Mouse (Mus musculus): ENCODE data around the gene Psd4. TPM values are rescaled to one million over a fixed set of nuclear protein-coding genes. Genes with fewer than 3 reads are reported as not detected.

The Psd4 gene
- total RNA-seq, 1 experiment from 2014 or later = 154 TPM

- no peak for ATAC-seq (ENCODE audit: extremely low read depth, insufficient number of reproducible peaks, low FRiP score, poor library complexity, severe bottlenecking)
Observed at GRCm38 (mm10) chr2:24384393-24384792, 17.0 kb downstream of the Psd4 start.

DNA sequence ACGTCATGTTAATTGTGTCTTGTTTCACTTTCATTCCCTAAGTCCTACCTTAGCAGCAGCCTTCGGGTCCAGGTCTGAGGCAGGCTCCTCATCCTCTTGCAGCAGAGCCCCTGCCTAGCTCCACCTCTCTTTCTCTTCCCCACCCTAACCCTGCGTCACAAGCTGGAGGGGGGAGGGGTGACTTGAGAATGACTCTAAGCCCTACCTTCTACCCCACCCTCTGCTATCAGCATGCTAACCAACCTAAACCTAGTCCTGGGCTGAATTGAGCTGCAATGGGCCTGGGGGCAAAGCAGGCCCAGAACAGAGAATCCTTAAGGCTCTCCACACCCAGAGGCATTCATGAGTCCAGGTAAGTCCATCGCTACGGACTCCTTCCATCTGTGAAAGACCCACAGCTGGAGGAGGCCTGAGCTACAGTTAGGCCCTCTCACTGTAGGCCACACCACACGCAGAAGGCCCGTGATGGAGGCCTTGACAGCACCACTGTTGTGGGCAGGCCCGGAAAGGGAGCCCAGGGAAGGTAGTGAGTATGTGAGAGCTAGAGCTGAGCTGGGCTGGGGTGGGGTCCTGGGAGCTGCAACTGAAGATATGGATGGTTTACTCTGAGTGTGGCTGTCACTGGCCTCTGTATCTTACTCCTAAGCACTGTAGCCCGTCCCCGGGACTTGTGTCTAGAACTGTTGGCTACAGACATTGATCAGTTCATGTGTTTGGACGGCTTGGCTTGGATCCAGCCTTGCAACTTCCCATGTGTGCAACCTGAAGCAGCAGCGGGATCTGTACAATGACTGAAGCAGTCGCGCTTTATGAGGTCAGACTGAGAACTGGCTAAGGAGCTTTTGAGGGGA lies 18.0 kb downstream of the Psd4 start:
- ATAC-seq (ENCODE audit: extremely low read depth, insufficient number of reproducible peaks, low FRiP score, poor library complexity, severe bottlenecking) = peak; percentile 59

DNA sequence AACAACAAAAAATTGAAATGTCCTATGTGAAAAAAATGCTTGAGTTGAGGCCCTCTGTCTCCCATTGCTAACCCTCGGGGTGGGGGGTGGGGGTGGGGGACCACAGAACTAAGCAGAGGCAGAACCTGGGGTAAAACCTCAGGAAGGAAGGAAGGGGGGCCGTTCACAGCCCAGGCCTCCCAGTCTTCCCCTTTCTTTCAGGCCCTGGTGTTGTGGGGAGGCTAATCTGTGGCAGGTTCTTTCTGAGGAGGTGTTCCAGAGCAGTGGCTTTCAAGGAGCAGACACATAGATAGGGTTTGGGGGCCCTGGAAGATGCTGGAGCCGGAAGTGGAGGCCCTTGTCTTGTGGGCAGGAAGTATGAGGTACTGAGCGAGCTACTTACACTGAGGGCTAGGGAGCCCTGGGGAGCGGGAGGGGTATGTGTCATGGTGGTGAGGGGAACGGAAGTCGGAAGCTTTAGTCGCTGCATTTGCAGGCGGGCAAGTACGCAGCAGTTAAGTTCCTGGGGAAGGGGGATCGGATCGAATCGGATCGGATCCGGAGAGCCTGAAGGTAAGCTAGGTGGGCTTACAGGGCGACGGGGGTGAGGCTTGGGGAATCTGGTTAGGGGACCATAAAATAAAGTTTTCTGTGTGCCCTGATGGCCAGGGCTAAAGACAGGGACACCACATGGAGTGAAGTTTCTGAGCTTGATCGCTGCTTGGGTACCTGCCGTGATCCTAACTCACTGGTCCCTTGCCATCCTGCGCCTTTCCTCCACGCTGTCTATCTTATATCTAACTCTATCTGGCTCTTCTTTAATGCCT lies 19.0 kb downstream of the Psd4 start:
- peak; percentile 66 for ATAC-seq (ENCODE audit: extremely low read depth, insufficient number of reproducible peaks, low FRiP score, poor library complexity, severe bottlenecking)

GRCm38 (mm10) chr2:24386964-24387320 lies 19.6 kb downstream of the Psd4 start:
- ATAC-seq (ENCODE audit: extremely low read depth, insufficient number of reproducible peaks, low FRiP score, poor library complexity, severe bottlenecking) = no peak

DNA sequence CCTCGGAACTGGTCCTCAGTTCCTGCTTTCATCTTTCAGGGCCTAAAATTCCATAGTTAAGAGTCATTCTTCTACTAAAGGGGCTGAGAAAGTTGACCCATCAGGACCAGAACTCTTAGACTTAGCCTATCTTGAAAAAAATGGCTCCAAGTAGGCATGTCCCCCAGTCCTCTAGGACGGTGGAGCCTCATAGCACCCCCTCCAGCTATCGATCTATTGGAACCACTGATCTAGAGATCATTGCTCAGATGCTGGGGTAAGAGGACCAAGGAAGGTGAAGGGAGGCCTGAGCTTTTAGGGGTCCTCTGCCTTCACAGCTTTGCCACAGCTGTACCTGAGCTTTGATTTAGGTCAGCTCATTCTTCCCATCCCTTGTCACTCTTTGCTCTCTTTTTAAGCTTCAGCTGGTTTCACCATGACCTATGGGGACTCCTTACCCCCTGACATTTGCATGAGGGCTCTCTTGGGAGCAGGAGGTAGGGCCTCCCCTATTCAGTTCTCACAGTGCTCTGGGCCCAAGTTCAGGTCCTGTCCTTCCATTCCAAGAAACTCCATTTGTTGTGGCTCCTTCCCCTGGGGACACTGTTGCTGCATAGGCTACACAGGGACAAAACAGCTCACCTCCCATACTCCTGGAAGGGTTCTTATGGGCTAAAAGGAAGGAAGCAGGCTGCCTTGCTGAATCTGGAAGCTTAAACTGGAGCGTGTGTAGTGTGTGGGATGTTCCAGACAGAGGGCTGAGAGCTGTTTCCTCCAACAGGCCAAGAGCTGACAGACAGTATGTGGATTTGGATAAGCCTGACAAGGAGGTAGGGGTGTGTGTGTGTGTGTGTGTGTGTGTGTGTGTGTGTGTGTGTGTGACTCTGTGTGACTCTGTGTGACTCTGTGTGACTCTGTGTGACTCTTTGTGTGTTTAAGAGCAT lies 20.2 kb downstream of the Psd4 start:
- no peak for ATAC-seq (ENCODE audit: extremely low read depth, insufficient number of reproducible peaks, low FRiP score, poor library complexity, severe bottlenecking)

DNA sequence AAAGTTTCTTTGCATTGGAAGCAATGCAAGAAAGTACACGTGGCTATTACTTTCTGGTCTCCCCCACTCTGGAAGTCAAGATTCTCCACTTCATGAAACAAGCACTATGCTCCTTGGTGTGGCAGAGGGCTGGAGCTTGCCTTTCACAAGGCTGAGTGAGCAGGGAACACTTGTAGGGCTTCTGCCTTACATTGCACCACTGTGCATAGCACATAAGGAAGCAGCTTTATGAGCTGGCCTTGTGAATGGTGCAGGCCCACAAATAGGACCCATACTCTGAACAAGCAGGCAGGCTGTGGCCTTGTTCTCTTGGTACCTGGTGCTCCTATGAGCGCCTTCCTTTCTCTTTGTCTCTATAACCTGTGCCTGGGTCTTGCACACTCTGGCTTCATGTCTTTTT lies 25.9 kb downstream of the Psd4 start:
- ATAC-seq (ENCODE audit: extremely low read depth, insufficient number of reproducible peaks, low FRiP score, poor library complexity, severe bottlenecking) = no peak

DNA sequence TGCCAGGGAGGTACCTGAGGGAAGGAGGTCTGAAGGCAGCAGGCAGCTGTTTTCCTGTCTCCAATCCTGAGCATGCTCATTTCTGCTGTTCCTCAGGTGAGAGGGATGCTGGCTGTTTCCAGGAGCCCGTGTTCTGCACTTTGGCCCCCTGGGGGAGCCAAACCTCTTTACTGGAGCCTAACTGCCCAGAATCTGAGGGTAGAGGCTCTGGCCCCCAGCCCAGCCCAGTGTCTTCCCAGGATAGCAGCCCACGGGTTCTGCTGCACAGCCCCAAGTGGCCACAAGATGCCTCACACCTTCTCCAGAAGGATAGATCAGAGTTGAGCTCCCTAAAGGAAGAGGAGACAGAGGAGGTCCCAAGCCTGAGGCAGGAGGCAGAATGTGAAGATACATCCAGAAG lies 29.7 kb downstream of the Psd4 start:
- no peak for ATAC-seq (ENCODE audit: extremely low read depth, insufficient number of reproducible peaks, low FRiP score, poor library complexity, severe bottlenecking)

DNA sequence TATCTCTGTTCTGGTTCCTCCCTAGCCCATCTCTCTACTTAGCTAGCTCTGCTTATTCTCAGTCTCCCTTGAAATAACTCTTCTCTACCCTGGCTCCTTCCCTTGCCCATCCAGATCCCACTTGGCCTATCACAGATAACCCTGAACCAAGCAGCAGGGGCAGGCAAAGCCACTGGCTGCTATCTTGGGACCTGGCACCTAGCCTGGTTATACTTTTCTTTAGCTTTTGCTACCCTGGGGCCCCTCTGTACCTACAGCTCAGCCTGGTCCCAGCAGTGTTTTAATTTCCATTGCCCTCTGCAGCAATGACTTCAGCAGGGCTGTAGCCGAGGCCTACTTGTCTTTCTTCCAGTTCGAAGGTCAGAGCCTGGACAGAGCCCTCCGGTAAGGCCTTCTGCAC lies 33.3 kb downstream of the Psd4 start:
- ATAC-seq (ENCODE audit: extremely low read depth, insufficient number of reproducible peaks, low FRiP score, poor library complexity, severe bottlenecking) = no peak

DNA sequence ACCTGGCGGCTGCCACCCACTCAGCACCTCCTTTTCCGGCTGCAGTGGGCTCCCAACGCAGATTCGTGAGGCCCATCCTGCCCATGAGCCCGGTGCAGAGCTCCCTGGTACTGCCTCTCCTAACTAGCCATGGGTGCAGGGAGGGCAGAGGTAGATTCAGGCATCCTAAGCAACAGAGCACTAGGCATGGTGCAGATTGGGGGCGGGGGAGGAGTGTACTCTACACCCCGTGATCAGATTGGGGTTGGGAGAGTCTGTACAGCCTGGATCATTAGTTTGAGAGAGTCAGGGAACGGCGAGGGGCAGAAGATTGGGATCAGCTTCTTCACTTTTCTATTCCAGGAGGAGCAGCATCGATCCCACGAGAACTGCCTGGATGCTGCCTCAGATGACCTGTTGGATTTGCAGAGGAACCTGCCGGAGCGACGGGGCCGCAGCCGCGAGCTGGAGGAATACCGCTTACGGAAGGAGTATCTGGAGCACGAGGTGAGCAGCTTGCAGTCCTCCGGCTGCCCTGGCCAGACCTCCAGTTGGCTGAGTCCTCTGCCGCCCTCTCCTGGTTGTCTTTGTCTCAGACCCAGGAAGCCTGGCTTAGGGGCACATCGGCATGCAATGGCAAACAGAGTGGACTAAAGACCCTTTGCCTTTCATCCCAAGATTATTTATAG lies 38.1 kb downstream of the Psd4 start:
- ATAC-seq (ENCODE audit: extremely low read depth, insufficient number of reproducible peaks, low FRiP score, poor library complexity, severe bottlenecking) = peak; percentile 62

- ATAC-seq (ENCODE audit: extremely low read depth, insufficient number of reproducible peaks, low FRiP score, poor library complexity, severe bottlenecking) = no peak
Observed at GRCm38 (mm10) chr2:24407701-24408485, 40.5 kb downstream of the Psd4 start.

DNA sequence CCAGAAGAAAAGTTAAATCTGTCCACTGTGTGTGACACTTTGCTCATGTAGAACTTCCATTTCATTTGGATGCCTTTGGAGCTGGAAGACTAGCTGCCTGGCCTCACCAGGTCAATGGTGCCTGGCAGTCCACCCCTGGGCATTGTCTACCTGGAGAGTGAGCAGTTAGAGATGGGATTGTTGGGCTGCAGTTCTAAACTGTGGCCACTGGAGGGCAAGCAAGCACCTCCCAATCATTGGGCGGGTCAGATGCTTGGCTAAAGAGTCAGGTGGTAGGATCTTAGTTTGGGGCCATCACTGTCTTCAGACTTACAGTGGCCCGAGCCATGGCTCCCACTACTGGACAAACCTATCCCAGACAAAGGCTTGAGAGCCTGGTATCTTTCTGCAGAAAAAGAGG lies 41.8 kb downstream of the Psd4 start:
- ATAC-seq (ENCODE audit: extremely low read depth, insufficient number of reproducible peaks, low FRiP score, poor library complexity, severe bottlenecking) = peak; percentile 67

GRCm38 (mm10) chr2:24413172-24413571 lies 45.8 kb downstream of the Psd4 start:
- no peak for ATAC-seq (ENCODE audit: extremely low read depth, insufficient number of reproducible peaks, low FRiP score, poor library complexity, severe bottlenecking)

DNA sequence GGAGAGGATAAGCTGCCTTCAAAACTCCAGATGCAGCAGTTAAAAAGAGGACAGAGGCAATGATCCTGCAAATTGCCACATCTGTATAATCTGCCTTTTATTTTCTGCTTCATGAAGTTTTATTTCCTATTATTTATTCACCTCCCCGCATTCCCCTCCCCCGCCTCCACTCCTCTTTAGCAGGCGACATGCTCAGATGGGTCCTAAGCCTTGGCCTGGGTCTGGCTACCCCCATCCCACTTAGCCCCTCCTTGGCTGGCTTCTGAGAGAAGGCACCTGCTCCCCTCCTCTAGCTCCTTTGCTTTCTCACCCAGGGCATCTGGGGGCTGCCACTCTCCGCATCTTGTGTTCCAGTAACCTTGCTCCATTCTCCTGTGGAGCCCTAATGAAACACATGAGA lies 46.3 kb downstream of the Psd4 start:
- ATAC-seq (ENCODE audit: extremely low read depth, insufficient number of reproducible peaks, low FRiP score, poor library complexity, severe bottlenecking) = no peak

- ATAC-seq (ENCODE audit: extremely low read depth, insufficient number of reproducible peaks, low FRiP score, poor library complexity, severe bottlenecking) = no peak; the same call in 1 of the 2 replicates
Observed at GRCm38 (mm10) chr2:24416668-24417067, 49.3 kb downstream of the Psd4 start.

GRCm38 (mm10) chr2:24417106-24417505 lies 49.7 kb downstream of the Psd4 start:
- no peak; the same call in 1 of the 2 replicates for ATAC-seq (ENCODE audit: extremely low read depth, insufficient number of reproducible peaks, low FRiP score, poor library complexity, severe bottlenecking)

DNA sequence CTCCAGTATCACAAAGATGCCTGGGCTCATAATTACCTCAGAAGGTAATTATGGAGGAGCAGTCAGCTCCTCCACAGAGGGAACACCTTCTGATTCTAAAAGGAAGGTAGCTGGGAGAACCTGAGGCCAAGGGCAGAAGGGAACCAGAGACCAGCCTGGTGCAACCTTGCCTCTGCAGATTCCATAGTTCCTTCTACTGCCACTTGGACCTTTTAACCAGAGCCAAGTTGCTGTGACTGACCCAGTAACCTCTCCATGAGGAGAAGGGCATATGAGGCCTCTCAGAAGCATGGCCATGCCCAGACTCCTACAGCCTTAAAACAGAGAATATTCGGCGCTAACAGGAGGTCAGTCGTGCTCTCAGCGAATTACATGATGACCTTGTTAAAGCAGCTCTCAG lies 50.2 kb downstream of the Psd4 start:
- no peak for ATAC-seq (ENCODE audit: extremely low read depth, insufficient number of reproducible peaks, low FRiP score, poor library complexity, severe bottlenecking)

DNA sequence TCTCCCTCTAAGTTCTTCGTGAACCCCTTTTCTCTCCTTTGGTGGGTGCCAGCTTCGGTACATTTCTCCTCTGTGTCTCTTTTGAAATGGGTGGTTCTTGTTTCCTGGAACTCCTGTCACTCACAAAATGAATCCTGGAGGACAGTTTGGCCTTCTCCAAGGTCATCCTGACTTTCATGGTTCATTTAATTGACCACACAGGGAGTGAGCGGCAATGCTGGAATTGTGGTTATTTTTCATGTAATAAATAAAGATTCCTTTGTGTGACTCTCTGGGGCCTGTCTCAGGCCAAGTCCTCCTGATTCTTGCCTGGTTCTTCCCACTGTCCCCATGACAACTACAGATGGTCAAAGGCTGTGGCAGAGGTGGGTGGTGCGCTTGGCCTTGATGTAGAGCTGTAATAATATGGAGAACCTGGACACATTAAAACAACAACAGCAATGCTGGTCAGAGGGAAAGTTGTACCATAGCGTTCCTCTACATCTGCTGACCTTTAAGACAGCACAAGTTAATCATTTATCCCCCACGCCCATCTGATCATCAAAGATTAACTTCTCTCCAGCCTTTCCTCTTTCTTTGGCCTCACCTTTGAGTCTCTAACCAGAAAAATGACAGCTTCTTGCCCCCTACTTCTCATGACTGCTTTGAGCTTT lies 54.0 kb downstream of the Psd4 start:
- no peak for ATAC-seq (ENCODE audit: extremely low read depth, insufficient number of reproducible peaks, low FRiP score, poor library complexity, severe bottlenecking)

GRCm38 (mm10) chr2:24422815-24423214 lies 55.4 kb downstream of the Psd4 start:
- no peak for ATAC-seq (ENCODE audit: extremely low read depth, insufficient number of reproducible peaks, low FRiP score, poor library complexity, severe bottlenecking)

Measured in neutrophil, adult 5-6 weeks (primary cell).